Mouse (Mus musculus): ENCODE results near the gene Mapkbp1.

Gene Mapkbp1

GRCm38 (mm10) chr2:119972537-119972879 lies at the start of gene Mapkbp1:
Gene Mapkbp1, plus strand, starts transcription at chr2:119972699.
- in situ Hi-C loops (cut with MboI, MseI), result loop anchor here in 1 of 2 experiments (5.0 to 10.0 kb wide), 2 partner anchors 45 to 1562 kb away; no protein-coding TSS in a partner anchor

- in situ Hi-C loops (cut with MboI, MseI), result loop anchor here in 1 of 2 experiments (5.0 to 10.0 kb wide), 2 partner anchors 47 to 1564 kb away; no protein-coding TSS in a partner anchor
Measured at GRCm38 (mm10) chr2:119970571-119970970, 1.9 kb upstream of the Mapkbp1 start.

GRCm38 (mm10) chr2:119971316-119971715 lies 1.2 kb upstream of the Mapkbp1 start:
- in situ Hi-C loops (cut with MboI, MseI), result loop anchor here in 1 of 2 experiments (5.0 to 10.0 kb wide), 2 partner anchors 46 to 1563 kb away; no protein-coding TSS in a partner anchor

GRCm38 (mm10) chr2:119971837-119972536 lies 512 bp upstream of the Mapkbp1 start:
- in situ Hi-C loops (cut with MboI, MseI), result loop anchor here in 1 of 2 experiments (5.0 to 10.0 kb wide), 2 partner anchors 45 to 1563 kb away; no protein-coding TSS in a partner anchor

- in situ Hi-C loops (cut with MboI, MseI), result loop anchor here in 1 of 2 experiments (5.0 kb wide), 1 partner anchor 92 kb away; no protein-coding TSS in a partner anchor
Measured at GRCm38 (mm10) chr2:119980343-119980986, 8.0 kb downstream of the Mapkbp1 start.

- in situ Hi-C loops (cut with MboI, MseI), result loop anchor here in 1 of 2 experiments (5.0 kb wide), 1 partner anchor 91 kb away; no protein-coding TSS in a partner anchor
Measured at GRCm38 (mm10) chr2:119981631-119982030, 9.1 kb downstream of the Mapkbp1 start.

- in situ Hi-C loops (cut with MboI, MseI), result no loop called here
Measured at GRCm38 (mm10) chr2:119985871-119986270, 13.4 kb downstream of the Mapkbp1 start.

GRCm38 (mm10) chr2:119986369-119986768 lies 13.9 kb downstream of the Mapkbp1 start:
- in situ Hi-C loops (cut with MboI, MseI), result no loop called here

- in situ Hi-C loops (cut with MboI, MseI), result no loop called here
Measured at GRCm38 (mm10) chr2:119987441-119987840, 14.9 kb downstream of the Mapkbp1 start.

- in situ Hi-C loops (cut with MboI, MseI), result no loop called here
Measured at GRCm38 (mm10) chr2:119988952-119989351, 16.5 kb downstream of the Mapkbp1 start.

GRCm38 (mm10) chr2:119990881-119991280 lies 18.4 kb downstream of the Mapkbp1 start:
- in situ Hi-C loops (cut with MboI, MseI), result no loop called here

- in situ Hi-C loops (cut with MboI, MseI), result no loop called here
Measured at GRCm38 (mm10) chr2:119992349-119992748, 19.9 kb downstream of the Mapkbp1 start.

- in situ Hi-C loops (cut with MboI, MseI), result no loop called here
Measured at GRCm38 (mm10) chr2:119993515-119993914, 21.0 kb downstream of the Mapkbp1 start.

GRCm38 (mm10) chr2:119994839-119995238 lies 22.3 kb downstream of the Mapkbp1 start:
- in situ Hi-C loops (cut with MboI, MseI), result no loop called here

- in situ Hi-C loops (cut with MboI, MseI), result no loop called here
Measured at GRCm38 (mm10) chr2:119995391-119996281, 23.1 kb downstream of the Mapkbp1 start.

- in situ Hi-C loops (cut with MboI, MseI), result no loop called here
Measured at GRCm38 (mm10) chr2:119997354-119997753, 24.9 kb downstream of the Mapkbp1 start.

GRCm38 (mm10) chr2:119999731-120000130 lies 27.2 kb downstream of the Mapkbp1 start:
- in situ Hi-C loops (cut with MboI, MseI), result no loop called here

GRCm38 (mm10) chr2:120000882-120001584 lies 28.5 kb downstream of the Mapkbp1 start:
- in situ Hi-C loops (cut with MboI, MseI), result no loop called here

- in situ Hi-C loops (cut with MboI, MseI), result no loop called here
Measured at GRCm38 (mm10) chr2:120001956-120002355, 29.5 kb downstream of the Mapkbp1 start.

GRCm38 (mm10) chr2:120003970-120004369 lies 31.5 kb downstream of the Mapkbp1 start:
- in situ Hi-C loops (cut with MboI, MseI), result no loop called here

- in situ Hi-C loops (cut with MboI, MseI), result no loop called here
Measured at GRCm38 (mm10) chr2:120006696-120007095, 34.2 kb downstream of the Mapkbp1 start.
